Mouse (Mus musculus) olfactory bulb, adult 2 months (tissue): ENCODE results near the gene Rhox1.

ENCODE experiments used
- CTCF ChIP-seq: fragments of 200-500 bp; IDR thresholded peaks from 2 replicates; pipeline ENCODE4 v1.5.1; 2012; ENCODE audit warnings: low read depth, mild to moderate bottlenecking, low read length, moderate library complexity; ENCODE audit not compliant: insufficient read depth
- POLR2A ChIP-seq: fragments of 200-500 bp; IDR thresholded peaks from 2 replicates; pipeline ENCODE4 v1.6.1; 2012; ENCODE audit warnings: mild to moderate bottlenecking, low read depth, low read length, moderate library complexity; ENCODE audit not compliant: insufficient read depth

DNA sequence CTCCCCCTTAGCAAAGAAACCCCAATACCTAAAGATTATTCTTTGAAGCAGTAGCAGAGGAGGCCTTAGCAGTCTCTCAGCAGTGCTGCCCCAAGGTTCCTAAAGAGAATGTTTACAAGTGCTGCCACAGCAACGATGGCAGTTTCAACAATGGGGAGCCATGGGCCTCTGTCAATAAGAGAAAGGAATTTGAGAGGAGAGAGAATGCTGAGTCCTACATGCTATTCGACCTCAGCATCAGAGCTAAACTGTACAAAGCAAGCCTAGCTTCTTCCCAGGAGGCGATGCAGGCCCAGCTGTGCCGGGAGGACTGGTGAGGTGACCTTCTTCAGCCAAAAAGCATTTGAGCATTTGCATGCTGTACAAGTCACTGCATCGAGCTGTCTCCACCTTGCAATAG lies 53.3 kb downstream of the Rhox1 start, which contains the start of gene Akap14:
- TF ChIP-seq POLR2A, result no peak
- TF ChIP-seq CTCF, result no peak
